Mouse (Mus musculus): Measurements from ENCODE around the gene Plekha4. TPM values are rescaled to one million over a fixed set of nuclear protein-coding genes. Genes with fewer than 3 reads are reported as not detected.
A peak's percentile ranks its signal among the peaks of the same experiment; 100 is the strongest.

The Plekha4 gene
- polyA plus RNA-seq, 1 experiment from 2014 or later: 2.7 TPM

DNA sequence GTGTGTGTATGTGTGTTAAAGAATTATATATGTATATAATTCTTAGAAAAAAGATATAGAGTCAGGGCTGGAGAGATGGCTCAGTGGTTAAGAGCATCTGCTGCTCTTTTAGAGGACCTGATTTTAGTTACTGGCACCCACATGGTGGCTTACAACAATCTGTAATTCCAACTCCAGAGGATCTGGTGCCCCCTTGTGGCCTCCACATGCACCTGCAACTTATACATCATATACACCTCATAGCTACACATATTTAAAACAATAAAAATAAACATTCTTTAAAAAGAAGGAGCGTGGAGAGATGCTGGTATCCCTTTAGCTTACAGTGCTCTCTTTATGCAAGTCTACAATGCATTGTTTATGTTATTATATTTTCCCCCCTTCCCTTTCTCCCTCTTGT is 18.4 kb downstream of the Plekha4 start:
- WGBS: 83% methylated on average over 1 of the region's 1 CpGs
- H3K4me2 ChIP-seq (ENCODE audit: low read depth, low read length): no peak overlapping the region

GRCm38 (mm10) chr7:45549641-45550436 is 23.7 kb downstream of the Plekha4 start:
- H3K9me3 ChIP-seq (replicated peaks; ENCODE audit: control insufficient read depth, low read length): no peaks in the 10 kb centered on the region
- 0 out of 2 replicates have a peak, but pooled peaks cover 3% of the 10 kb centered on the region for H3K4me1 ChIP-seq (ENCODE audit: control insufficient read depth, insufficient read depth, low read length)
- no peaks in the 10 kb centered on the region for H3K27me3 ChIP-seq (ENCODE audit: control insufficient read depth, insufficient read depth, low read length)
- H3K4me2 ChIP-seq (ENCODE audit: low read depth, low read length): no peak overlapping the region
- no peak for ATAC-seq (ENCODE audit: insufficient read depth, low FRiP score)
- H3K4me3 ChIP-seq (replicated peaks; ENCODE audit: low read length): no peak overlapping the region
- WGBS: 86% methylated on average over 16 of the region's 16 CpGs
- no peaks in the 10 kb centered on the region for H3K36me3 ChIP-seq (ENCODE audit: control insufficient read depth, insufficient read depth, low read length)
- H3K9ac ChIP-seq (ENCODE audit: low read length): no peak overlapping the region
- H3K27ac ChIP-seq (ENCODE audit: low read length): no peak overlapping the region

More for the DNA sequence above, 18.4 kb downstream of the Plekha4 start:
- no peak for ATAC-seq (ENCODE audit: insufficient read depth, low FRiP score)
- H3K36me3 ChIP-seq (ENCODE audit: control insufficient read depth, insufficient read depth, low read length): no peaks in the 10 kb centered on the region
- H3K27me3 ChIP-seq (ENCODE audit: control insufficient read depth, insufficient read depth, low read length): no peaks in the 10 kb centered on the region
- no peaks in the 10 kb centered on the region for H3K9me3 ChIP-seq (replicated peaks; ENCODE audit: control insufficient read depth, low read length)
- H3K4me1 ChIP-seq (ENCODE audit: control insufficient read depth, insufficient read depth, low read length): no peaks in the 10 kb centered on the region
- H3K27ac ChIP-seq (ENCODE audit: low read length): no peak overlapping the region
- no peak overlapping the region for H3K9ac ChIP-seq (ENCODE audit: low read length)
- H3K4me3 ChIP-seq (replicated peaks; ENCODE audit: low read length): no peak overlapping the region

DNA sequence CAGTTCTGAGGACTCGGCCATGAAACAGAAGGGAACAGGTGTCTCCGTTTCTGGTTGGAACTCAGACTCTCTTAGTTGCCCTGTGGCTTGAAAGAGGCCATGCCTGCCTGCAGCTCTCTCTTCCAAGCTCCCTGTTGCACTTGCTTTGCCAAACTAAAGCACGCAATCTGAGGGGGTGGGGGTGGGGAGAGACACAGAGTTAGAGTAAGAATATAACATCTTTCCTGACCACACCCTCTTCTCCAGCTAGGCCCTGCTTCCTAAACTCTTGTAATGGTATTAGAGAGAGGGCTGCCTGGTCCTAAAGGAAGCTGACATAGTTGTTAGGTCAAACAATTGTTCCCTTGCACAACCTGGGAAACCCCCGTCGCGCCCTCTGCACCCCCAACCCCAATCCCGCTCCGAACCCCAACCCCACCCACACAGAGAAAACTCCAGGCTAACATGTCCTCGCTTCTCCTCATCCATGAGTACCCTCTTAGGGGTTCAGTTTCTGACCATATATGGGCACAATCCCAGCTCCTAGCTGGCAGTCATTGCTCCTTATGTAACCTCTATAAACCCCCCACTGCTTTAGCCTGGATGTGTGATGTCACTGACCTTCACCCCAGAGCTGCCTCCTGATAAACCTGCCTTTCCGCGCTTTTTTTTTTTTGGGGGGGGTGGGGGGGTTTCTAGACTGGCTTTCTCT is 24.8 kb downstream of the Plekha4 start:
- Histone ChIP-seq H3K27ac (ENCODE audit: low read length) (no peak overlapping the region), H3K4me3 (replicated peaks; ENCODE audit: low read length) (no peak overlapping the region), H3K27me3 (ENCODE audit: control insufficient read depth, insufficient read depth, low read length) (no peaks in the 10 kb centered on the region), H3K9ac (ENCODE audit: low read length) (no peak overlapping the region), H3K4me2 (ENCODE audit: low read depth, low read length) (no peak overlapping the region), H3K9me3 (replicated peaks; ENCODE audit: control insufficient read depth, low read length) (no peaks in the 10 kb centered on the region), H3K36me3 (ENCODE audit: control insufficient read depth, insufficient read depth, low read length) (no peaks in the 10 kb centered on the region), H3K4me1 (ENCODE audit: control insufficient read depth, insufficient read depth, low read length) (0 out of 2 replicates have a peak, but pooled peaks cover 3% of the 10 kb centered on the region)
- ATAC-seq (ENCODE audit: insufficient read depth, low FRiP score): no peak
- 74% methylated on average over 11 of the region's 11 CpGs for WGBS

GRCm38 (mm10) chr7:45551512-45551883 is 25.4 kb downstream of the Plekha4 start:
- H3K4me1 ChIP-seq (ENCODE audit: control insufficient read depth, insufficient read depth, low read length): 0 out of 2 replicates have a peak, but pooled peaks cover 3% of the 10 kb centered on the region
- H3K36me3 ChIP-seq (ENCODE audit: control insufficient read depth, insufficient read depth, low read length): no peaks in the 10 kb centered on the region
- no peak overlapping the region for H3K9ac ChIP-seq (ENCODE audit: low read length)
- WGBS: 77% methylated on average over 8 of the region's 8 CpGs
- no peaks in the 10 kb centered on the region for H3K9me3 ChIP-seq (replicated peaks; ENCODE audit: control insufficient read depth, low read length)
- H3K4me3 ChIP-seq (replicated peaks; ENCODE audit: low read length): no peak overlapping the region
- ATAC-seq (ENCODE audit: insufficient read depth, low FRiP score): no peak
- H3K4me2 ChIP-seq (ENCODE audit: low read depth, low read length): no peak overlapping the region
- H3K27ac ChIP-seq (ENCODE audit: low read length): no peak overlapping the region
- no peaks in the 10 kb centered on the region for H3K27me3 ChIP-seq (ENCODE audit: control insufficient read depth, insufficient read depth, low read length)

GRCm38 (mm10) chr7:45553519-45553918 is 27.4 kb downstream of the Plekha4 start:
- ATAC-seq (ENCODE audit: insufficient read depth, low FRiP score): no peak
- no peak overlapping the region for H3K4me2 ChIP-seq (ENCODE audit: low read depth, low read length)
- H3K36me3 ChIP-seq (ENCODE audit: control insufficient read depth, insufficient read depth, low read length): no peaks in the 10 kb centered on the region
- H3K27me3 ChIP-seq (ENCODE audit: control insufficient read depth, insufficient read depth, low read length): no peaks in the 10 kb centered on the region
- H3K9me3 ChIP-seq (replicated peaks; ENCODE audit: control insufficient read depth, low read length): no peaks in the 10 kb centered on the region
- no peak overlapping the region for H3K4me3 ChIP-seq (replicated peaks; ENCODE audit: low read length)
- WGBS: 65% methylated on average over 8 of the region's 8 CpGs
- H3K4me1 ChIP-seq (ENCODE audit: control insufficient read depth, insufficient read depth, low read length): 0 out of 2 replicates have a peak, but pooled peaks cover 3% of the 10 kb centered on the region
- no peak overlapping the region for H3K9ac ChIP-seq (ENCODE audit: low read length)
- no peak overlapping the region for H3K27ac ChIP-seq (ENCODE audit: low read length)

GRCm38 (mm10) chr7:45553990-45554389 is 27.9 kb downstream of the Plekha4 start:
- Histone ChIP-seq H3K27me3 (ENCODE audit: control insufficient read depth, insufficient read depth, low read length) (no peaks in the 10 kb centered on the region), H3K4me2 (ENCODE audit: low read depth, low read length) (no peak overlapping the region), H3K36me3 (ENCODE audit: control insufficient read depth, insufficient read depth, low read length) (no peaks in the 10 kb centered on the region), H3K27ac (ENCODE audit: low read length) (no peak overlapping the region), H3K4me3 (replicated peaks; ENCODE audit: low read length) (no peak overlapping the region), H3K4me1 (ENCODE audit: control insufficient read depth, insufficient read depth, low read length) (0 out of 2 replicates have a peak, but pooled peaks cover 3% of the 10 kb centered on the region), H3K9ac (ENCODE audit: low read length) (no peak overlapping the region), H3K9me3 (replicated peaks; ENCODE audit: control insufficient read depth, low read length) (no peaks in the 10 kb centered on the region)
- no peak for ATAC-seq (ENCODE audit: insufficient read depth, low FRiP score)
- 86% methylated on average over 2 of the region's 2 CpGs for WGBS

DNA sequence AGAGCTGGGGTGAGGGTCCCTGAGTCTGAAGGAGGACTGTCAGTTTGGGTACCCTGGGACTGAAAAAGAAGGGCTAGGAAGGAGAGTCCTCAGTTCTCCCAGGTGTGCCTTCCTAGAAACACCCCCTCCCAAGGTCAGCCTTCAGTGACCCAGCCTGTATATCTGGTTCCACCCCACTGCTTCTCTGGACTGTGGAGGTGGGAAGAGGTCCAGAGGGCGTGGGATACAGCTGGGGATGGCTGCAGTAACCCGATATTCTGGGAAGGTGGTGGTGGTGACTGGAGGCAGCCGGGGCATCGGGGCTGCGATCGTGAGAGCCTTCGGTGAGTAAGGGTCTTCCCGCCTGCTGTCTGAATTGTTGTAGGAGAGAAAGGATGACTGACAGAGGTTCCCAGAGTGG is 28.6 kb downstream of the Plekha4 start, which contains the start of gene Hsd17b14:
Gene Hsd17b14 (plus strand): TSS at position 150 of the 400 bp plus-strand sequence.
- Histone ChIP-seq H3K4me3 (replicated peaks; ENCODE audit: low read length) (no peak within 1 kb of the TSS), H3K9ac (ENCODE audit: low read length) (no peak within 1 kb of the TSS)

DNA sequence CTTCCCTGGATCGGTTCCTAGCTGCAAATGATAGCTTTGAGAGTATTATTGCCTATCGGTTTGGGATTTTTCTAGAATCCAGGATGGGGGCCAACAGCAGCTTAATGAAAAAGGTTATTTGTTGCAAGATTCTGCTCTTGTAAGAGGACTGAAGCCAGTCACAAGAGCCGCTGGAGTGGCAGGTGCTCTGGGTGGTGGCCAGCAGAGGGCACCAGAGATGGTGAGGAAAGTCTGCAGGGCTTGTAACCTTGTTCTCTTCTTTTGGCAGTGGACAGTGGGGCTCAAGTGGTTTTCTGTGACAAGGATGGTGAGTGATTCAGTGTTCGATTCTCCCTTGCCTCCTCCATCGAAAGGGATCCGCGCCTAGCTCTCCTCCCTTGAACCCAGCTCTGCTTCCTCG is 29.7 kb downstream of the Plekha4 start:
- no peak overlapping the region for H3K27ac ChIP-seq (ENCODE audit: low read length)
- 21% methylated on average over 8 of the region's 8 CpGs for WGBS
- no peaks in the 10 kb centered on the region for H3K27me3 ChIP-seq (ENCODE audit: control insufficient read depth, insufficient read depth, low read length)
- 0 out of 2 replicates have a peak overlapping the region, but pooled peaks have one; percentile 11 for H3K9ac ChIP-seq (ENCODE audit: low read length)
- no peak overlapping the region for H3K4me2 ChIP-seq (ENCODE audit: low read depth, low read length)
- H3K4me1 ChIP-seq (ENCODE audit: control insufficient read depth, insufficient read depth, low read length): 0 out of 2 replicates have a peak, but pooled peaks cover 5% of the 10 kb centered on the region
- no peaks in the 10 kb centered on the region for H3K36me3 ChIP-seq (ENCODE audit: control insufficient read depth, insufficient read depth, low read length)
- no peak overlapping the region for H3K4me3 ChIP-seq (replicated peaks; ENCODE audit: low read length)
- ATAC-seq (ENCODE audit: insufficient read depth, low FRiP score): no peak
- H3K9me3 ChIP-seq (replicated peaks; ENCODE audit: control insufficient read depth, low read length): no peaks in the 10 kb centered on the region

More for the DNA sequence above, 28.6 kb downstream of the Plekha4 start, which contains the start of gene Hsd17b14:
- no peak within 1 kb of the TSS for H3K4me2 ChIP-seq (ENCODE audit: low read depth, low read length)
- H3K27me3 ChIP-seq (ENCODE audit: control insufficient read depth, insufficient read depth, low read length): no peaks in the 10 kb centered on the region
- ATAC-seq (ENCODE audit: insufficient read depth, low FRiP score): no peak
- no peak within 1 kb of the TSS for H3K27ac ChIP-seq (ENCODE audit: low read length)
- 0 out of 2 replicates have a peak, but pooled peaks cover 6% of the 10 kb centered on the region for H3K4me1 ChIP-seq (ENCODE audit: control insufficient read depth, insufficient read depth, low read length)
- no peaks in the 10 kb centered on the region for H3K9me3 ChIP-seq (replicated peaks; ENCODE audit: control insufficient read depth, low read length)
- 37% methylated on average over 8 of the region's 8 CpGs for WGBS
- no peaks in the 10 kb centered on the region for H3K36me3 ChIP-seq (ENCODE audit: control insufficient read depth, insufficient read depth, low read length)

DNA sequence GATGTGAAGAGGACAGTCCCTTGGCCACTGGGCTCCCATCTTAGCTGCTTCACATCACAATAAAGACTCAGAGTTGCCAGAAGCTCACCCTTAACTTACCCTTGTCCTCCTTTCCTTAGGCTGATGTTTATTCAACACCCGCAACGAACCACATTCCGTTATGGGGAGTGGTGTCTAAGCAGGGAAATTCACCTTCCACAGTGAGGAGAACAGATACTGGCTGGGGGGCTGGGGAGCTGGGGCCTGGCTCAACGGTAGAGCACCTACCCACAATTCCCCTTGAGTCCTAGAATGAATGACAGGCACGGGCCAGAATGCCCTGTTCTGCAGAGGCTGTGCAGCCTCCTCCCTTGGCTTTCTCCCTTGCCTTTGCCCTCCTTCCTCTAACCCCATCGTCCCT is 32.8 kb downstream of the Plekha4 start:
- H3K9me3 ChIP-seq (replicated peaks; ENCODE audit: control insufficient read depth, low read length): no peaks in the 10 kb centered on the region
- H3K4me1 ChIP-seq (ENCODE audit: control insufficient read depth, insufficient read depth, low read length): 0 out of 2 replicates have a peak, but pooled peaks cover 5% of the 10 kb centered on the region
- no peak overlapping the region; the same call in 1 of the 2 replicates for H3K9ac ChIP-seq (ENCODE audit: low read length)
- H3K36me3 ChIP-seq (ENCODE audit: control insufficient read depth, insufficient read depth, low read length): no peaks in the 10 kb centered on the region
- H3K27me3 ChIP-seq (ENCODE audit: control insufficient read depth, insufficient read depth, low read length): no peaks in the 10 kb centered on the region
- no peak overlapping the region for H3K4me2 ChIP-seq (ENCODE audit: low read depth, low read length)
- WGBS: 19% methylated on average over 6 of the region's 6 CpGs
- ATAC-seq (ENCODE audit: insufficient read depth, low FRiP score): peak; percentile 78; the same call in 1 of the 2 replicates
- no peak overlapping the region for H3K4me3 ChIP-seq (replicated peaks; ENCODE audit: low read length)
- peak overlapping the region; percentile 64; the same call in 1 of the 2 replicates for H3K27ac ChIP-seq (ENCODE audit: low read length)
